Mouse (Mus musculus) CH12.LX (cell line): ENCODE measurements around the gene Cblc. TPM values are rescaled to one million over a fixed set of nuclear protein-coding genes. Genes with fewer than 3 reads are reported as not detected.

Source experiments
- DNase-seq: peaks from one replicate; pipeline ENCODE4 v3.0.0-alpha.2; 2013; ENCODE audit errors: extremely low read depth
- H3K27ac ChIP-seq: 2 replicates; pipeline ENCODE4 v1.5.1; 2012; ENCODE audit warnings: low read depth, mild to moderate bottlenecking, control low read depth, moderate library complexity; ENCODE audit not compliant: insufficient read depth
- H3K27me3 ChIP-seq: replicated peaks from 2 replicates; pipeline ENCODE3; 2012; ENCODE audit warnings: inconsistent platforms
- H3K36me3 ChIP-seq, 2 experiments: replicated peaks in 1 of 2; 2 replicates each; pipeline versions ENCODE3 to v1.6.1; 2012; ENCODE audit warnings: inconsistent platforms in 1 of 2, low read length in 1 of 2, mild to moderate bottlenecking in 1 of 2, mixed read lengths in 1 of 2, moderate library complexity in 1 of 2; ENCODE audit not compliant: control insufficient read depth in 1 of 2, insufficient read depth in 1 of 2
- H3K4me1 ChIP-seq, 2 experiments: 2 replicates each; pipeline ENCODE4 v1.6.1; 2012; ENCODE audit warnings: inconsistent platforms in 1 of 2, moderate library complexity in 1 of 2; ENCODE audit not compliant: insufficient read depth in 2 of 2, control insufficient read depth in 1 of 2
- H3K4me2 ChIP-seq: 2 replicates; pipeline ENCODE4 v1.6.1; 2012; ENCODE audit warnings: low read depth, mild to moderate bottlenecking, control low read depth; ENCODE audit not compliant: poor library complexity, insufficient read depth, severe bottlenecking
- H3K4me3 ChIP-seq, 3 experiments: fragments of 150-350 bp in 1 of 3; sonication (generic) in 1 of 3; replicated peaks in 1 of 3; 2 replicates each; pipeline versions ENCODE3 to v1.5.1; 2011 to 2012; ENCODE audit warnings: low read depth in 2 of 3, low read length in 2 of 3, mild to moderate bottlenecking in 2 of 3, moderate library complexity in 2 of 3, control low read depth in 1 of 3, improper control_type of control experiment in 1 of 3, inconsistent platforms in 1 of 3, mixed read lengths in 1 of 3; ENCODE audit not compliant: poor library complexity in 1 of 3
- H3K79me2 ChIP-seq: replicated peaks from 2 replicates; pipeline ENCODE4 v1.6.1; 2012; ENCODE audit warnings: mild to moderate bottlenecking, moderate library complexity; ENCODE audit not compliant: control insufficient read depth, poor library complexity, insufficient read depth, severe bottlenecking; ENCODE audit errors: extremely low read depth
- H3K9ac ChIP-seq: 2 replicates; pipeline ENCODE4 v1.6.1; 2012; ENCODE audit warnings: low read depth, mild to moderate bottlenecking, control low read depth, moderate library complexity; ENCODE audit not compliant: insufficient read depth
- H3K9me3 ChIP-seq: replicated peaks from 2 replicates; pipeline ENCODE3; 2012; ENCODE audit warnings: low read length, inconsistent platforms, mixed read lengths
- CHD2 ChIP-seq: IDR thresholded peaks from 2 replicates; pipeline ENCODE4 v1.6.1; 2011; ENCODE audit warnings: low read length, improper control_type of control experiment
- E2F4 ChIP-seq: IDR thresholded peaks from 2 replicates; pipeline ENCODE4 v1.6.1; 2011; ENCODE audit warnings: low read depth, low read length, improper control_type of control experiment; ENCODE audit not compliant: insufficient replicate concordance
- ETS1 ChIP-seq: conservative IDR thresholded peaks from 2 replicates; pipeline ENCODE4 v1.6.1; 2012; ENCODE audit warnings: low read depth, mild to moderate bottlenecking, inconsistent platforms, low read length, improper control_type of control experiment, moderate library complexity
- MAX ChIP-seq: IDR thresholded peaks from 2 replicates; pipeline ENCODE4 v1.6.1; 2011; ENCODE audit warnings: low read length, improper control_type of control experiment
- MEF2A ChIP-seq: IDR thresholded peaks from 2 replicates; pipeline ENCODE4 v1.6.1; 2014; ENCODE audit warnings: low read depth, mild to moderate bottlenecking, inconsistent platforms, low read length, improper control_type of control experiment, borderline replicate concordance
- NELFE ChIP-seq: IDR thresholded peaks from 2 replicates; pipeline ENCODE4 v1.6.1; 2011; ENCODE audit warnings: low read depth, low read length, improper control_type of control experiment
- NRF1 ChIP-seq: IDR thresholded peaks from 2 replicates; pipeline ENCODE4 v1.6.1; 2014; ENCODE audit warnings: low read depth, mild to moderate bottlenecking, inconsistent platforms, low read length, improper control_type of control experiment, moderate library complexity
- PAX5 ChIP-seq: IDR thresholded peaks from 2 replicates; pipeline ENCODE4 v1.6.1; 2012; ENCODE audit warnings: low read length, inconsistent platforms, mixed read lengths
- POLR2AphosphoS2 ChIP-seq: IDR thresholded peaks from 2 replicates; pipeline ENCODE4 v1.6.1; 2011; ENCODE audit warnings: low read depth, low read length, improper control_type of control experiment
- RAD21 ChIP-seq: IDR thresholded peaks from 2 replicates; pipeline ENCODE4 v1.6.1; 2011; ENCODE audit warnings: low read depth, mild to moderate bottlenecking, low read length, improper control_type of control experiment, moderate library complexity
- SIN3A ChIP-seq: IDR thresholded peaks from 2 replicates; pipeline ENCODE4 v1.6.1; 2012; ENCODE audit warnings: low read length, improper control_type of control experiment, inconsistent platforms
- TBP ChIP-seq: conservative IDR thresholded peaks from 2 replicates; pipeline ENCODE4 v1.6.1; 2011; ENCODE audit warnings: low read depth, low read length, improper control_type of control experiment
- USF1 ChIP-seq: IDR thresholded peaks from 2 replicates; pipeline ENCODE4 v1.6.1; 2014; ENCODE audit warnings: low read depth, mild to moderate bottlenecking, inconsistent platforms, low read length, improper control_type of control experiment
- dilution Hi-C: fragments of 300-500 bp; cut with MboI; formaldehyde crosslinking; loops from 2 replicates; pipeline ENCODE4 v1.14.3; 2020; ENCODE audit warnings: low sequenced_read_pairs; ENCODE audit not compliant: extremely low pct_unique_long_range_greater_than_20kb, extremely low pct_ligation_motif_present
- in situ Hi-C: fragments of 300-500 bp; cut with MboI; formaldehyde crosslinking; loops from 3 replicates; pipeline ENCODE4 v1.14.3; 2019; ENCODE audit warnings: low sequenced_read_pairs, low pct_ligation_motif_present, low pct_unique_long_range_greater_than_20kb, mixed read lengths
- polyA plus RNA-seq: library from polyadenylated mRNA; unstranded; fragments of >175 nt; gene quantifications from 2 replicates; pipeline ENCODE4 v1.2.1, GENCODE M21; 2012; ENCODE audit warnings: low read depth; ENCODE audit not compliant: insufficient read length
- total RNA-seq, 2 experiments: library from RNA; depleted of rRNA; stranded (reverse); fragments of 300-350 nt in 1 of 2; fragments of >200 nt in 1 of 2; gene quantifications; 2 replicates each; pipeline ENCODE4 v1.2.3; 2012 to 2014

Gene Cblc
- total and polyA plus RNA-seq, 3 experiments, result 6.4 to 30.8 (median 13.4) TPM

GRCm38 (mm10) chr7:19778645-19779044 is 18.0 kb downstream of the Cblc start:
- DNase-seq, result no peak
- no peaks in the 10 kb centered on the region for H3K79me2 ChIP-seq
- H3K27me3 ChIP-seq, result peaks cover 1% of the 10 kb centered on the region
- H3K36me3 ChIP-seq, result peaks cover 2 to 23% of the 10 kb centered on the region in 2 experiments
- H3K9me3 ChIP-seq, result peaks cover 13% of the 10 kb centered on the region
- dilution Hi-C loops (no loop called here), in situ Hi-C loops (no loop called here)
- no peak overlapping the region for H3K4me2 ChIP-seq
- H3K9ac ChIP-seq, result no peak overlapping the region
- H3K4me1 ChIP-seq, result no peaks in the 10 kb centered on the region
- H3K4me3 ChIP-seq, result no peak overlapping the region
- H3K27ac ChIP-seq, result no peak overlapping the region
- TF ChIP-seq MAX, result no peak
- TF ChIP-seq RAD21, result no peak
- no peak for TF ChIP-seq MEF2A
- no peak for TF ChIP-seq NRF1
- TF ChIP-seq SIN3A, result no peak
- TF ChIP-seq CHD2, result no peak
- no peak for TF ChIP-seq POLR2AphosphoS2
- TF ChIP-seq ETS1, result no peak

GRCm38 (mm10) chr7:19777049-19777723 is 19.4 kb downstream of the Cblc start:
- in situ Hi-C loops, result no loop called here

GRCm38 (mm10) chr7:19771682-19772081 is 24.9 kb downstream of the Cblc start:
- in situ Hi-C loops (no loop called here), dilution Hi-C loops (no loop called here)
- Histone ChIP-seq H3K36me3 (no peaks in the 10 kb centered on the region), H3K4me1 (peaks cover 4 to 17% of the 10 kb centered on the region in 2 experiments; a peak in 3 of 4 replicates), H3K9me3 (peaks cover 4% of the 10 kb centered on the region), H3K27ac (no peak overlapping the region), H3K79me2 (no peaks in the 10 kb centered on the region), H3K27me3 (peaks cover 54% of the 10 kb centered on the region), H3K4me3 (no peak overlapping the region), H3K4me2 (no peak overlapping the region), H3K9ac (no peak overlapping the region)
- DNase-seq, result no peak
- TF ChIP-seq ETS1 (no peak), SIN3A (no peak), PAX5 (no peak), TBP (no peak)

More at GRCm38 (mm10) chr7:19777049-19777723, 19.4 kb downstream of the Cblc start:
- dilution Hi-C loops, result no loop called here
- DNase-seq, result no peak
- Histone ChIP-seq H3K4me3 (no peak overlapping the region), H3K9me3 (peaks cover 11% of the 10 kb centered on the region), H3K4me2 (no peak overlapping the region), H3K79me2 (no peaks in the 10 kb centered on the region), H3K27me3 (peaks cover 9% of the 10 kb centered on the region), H3K9ac (no peak overlapping the region), H3K36me3 (peaks cover 2 to 14% of the 10 kb centered on the region in 2 experiments), H3K27ac (no peak overlapping the region), H3K4me1 (no peaks in the 10 kb centered on the region)
- no peak for TF ChIP-seq E2F4
- TF ChIP-seq NRF1, result no peak
- no peak for TF ChIP-seq RAD21
- no peak for TF ChIP-seq NELFE
- no peak for TF ChIP-seq USF1
